Comparison of ENCODE assay signal across 23 mouse cellular contexts in genomic region chr9:9288140-9288539, GRCm38 (mm10). TPM values are rescaled to one million over a fixed set of nuclear protein-coding genes. Genes with fewer than 3 reads are reported as not detected.
DNase-seq lines count a peak whose midpoint lies in the region; ATAC-seq and TF ChIP-seq lines count a peak whose summit lies in the region.
"Had no signal": no experiment of that assay in that cellular context is flagged by ENCODE, and none has a peak within 500 bp of the region (broad histone marks: within the 10 kb centered on the region; RNA-seq: fewer than 3 reads in every experiment).

No protein-coding gene starts in this region.

- ATAC-seq in Patski = peak; percentile 69
- ATAC-seq: activated CD4-positive, CD25-positive, alpha-beta regulatory T cell, adult 4 months; CD4-positive, CD25-positive, alpha-beta regulatory T cell, adult 4 months; forebrain, embryonic 13.5 days; forebrain, embryonic 15.5 days; forebrain, postnatal 0 days had no signal

- in situ Hi-C loops in Patski (cut with MboI; ENCODE audit: low pct_unique_long_range_greater_than_20kb) = no loop called here

- H3K27me3 ChIP-seq in Patski = no peaks in the 10 kb centered on the region
- H3K27me3 ChIP-seq: CH12.LX; embryonic facial prominence, embryonic 12.5 days; forebrain, embryonic 13.5 days; forebrain, embryonic 15.5 days had no signal

- no peak for TF ChIP-seq CTCF in Patski (IDR thresholded peaks at IDR 0.05)

- POLR2A ChIA-PET in Patski (lab: Charles Lee) = no interaction called here

- DNase-seq in 3134 (ENCODE audit: extremely low read depth, insufficient read length, low spot score) (peak; percentile 16), Patski (ENCODE audit: low read depth, low spot score) (peak; percentile 27)
- DNase-seq in yolk sac, embryonic 10.5 days (ENCODE audit: low spot score) = peak; percentile 7
- no peak for DNase-seq in ovary, adult 18-20 months (ENCODE audit: low spot score)
- no peak for DNase-seq in embryo, embryonic 11 days
- DNase-seq: adrenal gland, adult 2 months; adrenal gland, postnatal 10 days; adrenal gland, postnatal 25 days; B cell, adult 2 months; cerebellum, adult 11 months; cerebellum, adult 18-20 months; cerebellum, adult 8-10 months; cerebellum, adult 9-11 months; cerebellum, postnatal 14 days; cerebellum, postnatal 36 days; forebrain, postnatal 0 days had no signal

- CTCF ChIA-PET in Patski (lab: Charles Lee) = interaction anchor here (0.8 kb wide), 1 partner anchor 15 kb away, joined by 3 read pairs; no protein-coding TSS in a partner anchor

RNA-seq across cellular contexts. Expression of gene Arhgap42, which starts 49.2 kb away (rescaled TPM):
- 39.3 TPM for polyA plus RNA-seq in Patski (2021)
- polyA plus RNA-seq: activated CD4-positive, CD25-positive, alpha-beta regulatory T cell, adult 4 months; CD4-positive, CD25-positive, alpha-beta regulatory T cell, adult 4 months; G1E had no signal

Comparison
In these comparisons a context has a peak if more than half of its experiments do, and no peak if none do; other contexts are left out.
1. DNase-seq: peak in 3134 (single experiment), Patski (single experiment) and yolk sac, embryonic 10.5 days (single experiment); none in ovary, adult 18-20 months (single experiment) and embryo, embryonic 11 days (single experiment).